Mouse (Mus musculus) midbrain, embryonic 14.5 days (tissue): ENCODE data around the gene Gabpb1. TPM values are rescaled to one million over a fixed set of nuclear protein-coding genes. Genes with fewer than 3 reads are reported as not detected.
"Not testable (repeated sequence)": the region's sequence is repeated elsewhere in the genome, so short reads cannot be mapped to it uniquely, and the experiment has no call there.

Experiments used
- ATAC-seq: fragments of 200-750 bp; cut with Nextera tagmentation; 2 replicates; pipeline ENCODE4 v1.8.0; 2017; ENCODE audit warnings: moderate number of reproducible peaks, moderate library complexity; ENCODE audit not compliant: low FRiP score, low TSS enrichment
- DNase-seq: peaks from one replicate; pipeline ENCODE4 v3.0.0-alpha.2; 2015
- H3K27ac ChIP-seq: fragments of 300-500 bp; sonication (generic); replicated peaks from 2 replicates; pipeline ENCODE4 v1.5.1; 2014; ENCODE audit warnings: mild to moderate bottlenecking, low read depth, low read length, moderate library complexity
- H3K27me3 ChIP-seq: fragments of 300-500 bp; sonication (generic); 2 replicates; pipeline ENCODE4 v1.6.1; 2014; ENCODE audit warnings: low read length, control low read depth, mixed read lengths; ENCODE audit not compliant: control insufficient read depth, insufficient read depth
- H3K36me3 ChIP-seq: fragments of 300-500 bp; sonication (generic); 2 replicates; pipeline ENCODE4 v1.6.1; 2014; ENCODE audit warnings: low read length, control low read depth; ENCODE audit not compliant: control insufficient read depth, insufficient read depth
- H3K4me1 ChIP-seq: fragments of 300-500 bp; sonication (generic); 2 replicates; pipeline ENCODE4 v1.6.1; 2014; ENCODE audit warnings: mild to moderate bottlenecking, antibody characterized with exemption, low read length, control low read depth; ENCODE audit not compliant: control insufficient read depth, insufficient read depth
- H3K4me2 ChIP-seq: fragments of 300-500 bp; sonication (generic); 2 replicates; pipeline ENCODE4 v1.6.1; 2014; ENCODE audit warnings: mild to moderate bottlenecking, low read length, moderate library complexity
- H3K4me3 ChIP-seq: fragments of 300-500 bp; sonication (generic); replicated peaks from 2 replicates; pipeline ENCODE4 v1.5.1; 2014; ENCODE audit warnings: low read depth, low read length
- H3K9ac ChIP-seq: fragments of 300-500 bp; sonication (generic); replicated peaks from 2 replicates; pipeline ENCODE4 v1.6.1; 2014; ENCODE audit warnings: mild to moderate bottlenecking, low read length, moderate library complexity
- H3K9me3 ChIP-seq: fragments of 300-500 bp; sonication (generic); 2 replicates; pipeline ENCODE4 v1.6.1; 2016; ENCODE audit warnings: low read length, control low read depth, mixed read lengths; ENCODE audit not compliant: control insufficient read depth
- WGBS: fragments of 180-500 bp; shearing (Covaris S2); extraction: QIAGEN DNeasy Blood & Tissue Kit; methylation state at CpG from one replicate; pipeline ENCODE4 v1.1.7; 2014; 5-methylcytosine and 5-hydroxymethylcytosine counted together
- polyA plus RNA-seq: library from polyadenylated mRNA; unstranded; fragments of >200 nt; fragmentation: Nextera tagmentation; extraction: Ambion mirVana; gene quantifications from 2 replicates; pipeline ENCODE4 v1.2.1, GENCODE M21; 2014

Gabpb1 gene
- polyA plus RNA-seq, 1 experiment from 2014 or later = 62.1 TPM

DNA sequence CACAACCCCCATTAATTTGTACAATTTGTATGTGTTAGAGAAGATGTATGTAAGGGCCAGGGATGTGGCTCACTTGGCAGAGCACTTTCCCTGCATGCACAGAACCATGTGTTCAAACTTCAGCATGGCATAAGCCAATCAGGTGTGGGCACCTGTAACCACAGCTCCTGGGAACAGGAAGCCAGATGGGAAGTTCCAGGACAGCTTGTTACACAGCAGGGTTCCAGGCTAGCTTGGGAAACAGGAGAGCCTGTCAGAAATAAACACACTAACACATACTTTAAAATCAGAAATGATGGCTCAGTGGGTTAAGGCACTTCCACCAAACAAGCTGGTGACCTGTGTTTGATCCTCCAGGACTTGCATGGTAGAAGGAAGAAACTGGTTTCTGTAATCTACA is 53.0 kb downstream of the Gabpb1 start:
- Histone ChIP-seq H3K27me3 (no peaks in the 10 kb centered on the region), H3K9ac (no peak overlapping the region), H3K4me1 (no peaks in the 10 kb centered on the region), H3K27ac (no peak overlapping the region), H3K4me2 (no peak overlapping the region), H3K36me3 (no peaks in the 10 kb centered on the region), H3K4me3 (no peak overlapping the region), H3K9me3 (no peaks in the 10 kb centered on the region)
- DNase-seq (no peak), ATAC-seq (no peak)

DNA sequence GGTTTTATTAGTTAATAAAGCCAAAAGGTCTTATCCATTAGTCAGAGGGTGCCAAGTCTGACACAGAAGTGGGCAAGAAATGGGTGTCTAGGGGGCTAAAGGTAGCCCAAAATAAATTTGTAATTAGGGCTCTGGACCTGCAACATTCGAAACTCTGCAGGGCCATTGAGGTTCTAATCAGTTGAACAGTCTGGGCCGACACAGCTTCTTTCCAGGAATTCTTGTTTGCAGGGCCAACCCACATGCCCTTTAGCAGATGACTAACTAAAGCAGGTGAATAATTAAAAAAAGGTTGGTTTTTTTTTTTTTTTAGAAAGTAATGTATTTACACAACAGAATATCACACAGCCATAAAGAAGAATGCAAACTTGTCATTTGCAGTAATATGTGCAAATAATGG is 53.7 kb downstream of the Gabpb1 start:
- H3K4me1 ChIP-seq = no peaks in the 10 kb centered on the region
- H3K9ac ChIP-seq = no peak overlapping the region
- no peak for DNase-seq
- no peak overlapping the region for H3K27ac ChIP-seq
- H3K27me3 ChIP-seq = no peaks in the 10 kb centered on the region
- H3K4me3 ChIP-seq = no peak overlapping the region
- ATAC-seq = no peak
- no peaks in the 10 kb centered on the region for H3K36me3 ChIP-seq
- H3K9me3 ChIP-seq = no peaks in the 10 kb centered on the region
- H3K4me2 ChIP-seq = no peak overlapping the region
- WGBS = 86% methylated on average over 2 of the region's 2 CpGs

GRCm38 (mm10) chr2:126619249-126619704 is 56.9 kb downstream of the Gabpb1 start, which contains the start of gene Hdc:
Gene Hdc, minus strand, starts transcription at chr2:126619299.
- H3K4me2 ChIP-seq = no peak within 1 kb of the TSS
- no peak for DNase-seq
- 73% methylated on average over 14 of the region's 14 CpGs for WGBS
- no peaks in the 10 kb centered on the region for H3K36me3 ChIP-seq
- no peak within 1 kb of the TSS for H3K9ac ChIP-seq
- no peak within 1 kb of the TSS for H3K27ac ChIP-seq
- ATAC-seq = no peak
- H3K4me3 ChIP-seq = no peak within 1 kb of the TSS
- no peaks in the 10 kb centered on the region for H3K4me1 ChIP-seq
- no peaks in the 10 kb centered on the region for H3K9me3 ChIP-seq
- no peaks in the 10 kb centered on the region for H3K27me3 ChIP-seq

DNA sequence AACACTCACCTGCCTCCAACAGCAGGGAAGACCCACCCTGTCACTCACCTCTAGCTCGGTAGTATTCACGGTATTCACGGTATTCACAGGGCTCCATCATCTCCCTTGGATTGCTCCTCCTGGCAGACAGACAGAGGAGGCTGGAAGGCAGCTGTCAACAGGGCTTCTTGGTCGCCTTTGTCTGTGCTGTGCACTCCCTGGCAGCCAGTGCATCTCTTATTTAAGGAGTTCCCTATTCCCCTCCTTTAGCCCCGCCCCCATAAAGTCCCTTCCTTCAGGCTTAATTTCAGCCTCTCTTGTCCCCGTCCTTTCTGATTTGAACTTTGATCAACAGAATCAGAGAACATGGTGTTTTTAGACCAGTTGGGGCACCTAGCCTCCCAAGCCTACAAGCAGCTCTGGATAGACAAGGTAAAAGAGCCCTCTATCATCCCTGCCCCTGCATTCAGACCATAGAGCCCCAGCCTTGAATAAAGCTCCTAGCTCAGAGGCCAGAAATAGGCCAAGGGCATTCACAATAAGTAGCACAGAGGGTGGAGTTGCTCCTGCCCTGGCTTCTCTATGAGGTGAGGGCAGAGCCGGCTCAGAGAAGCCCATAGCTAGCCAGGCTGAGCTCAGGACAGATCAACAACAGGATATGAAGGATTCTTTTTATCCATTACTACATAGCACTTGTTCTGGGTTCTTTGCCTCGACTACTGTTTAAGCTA is 57.5 kb downstream of the Gabpb1 start:
- WGBS = 15% methylated on average over 8 of the region's 8 CpGs
- Histone ChIP-seq H3K4me2 (no peak overlapping the region), H3K9ac (no peak overlapping the region), H3K36me3 (no peaks in the 10 kb centered on the region), H3K4me1 (no peaks in the 10 kb centered on the region), H3K9me3 (no peaks in the 10 kb centered on the region), H3K27me3 (no peaks in the 10 kb centered on the region), H3K27ac (no peak overlapping the region), H3K4me3 (no peak overlapping the region)
- no peak for ATAC-seq
- DNase-seq = peak; percentile 13

GRCm38 (mm10) chr2:126615355-126615754 is 60.8 kb downstream of the Gabpb1 start:
- Histone ChIP-seq H3K27me3 (no peaks in the 10 kb centered on the region), H3K4me1 (no peaks in the 10 kb centered on the region), H3K9ac (no peak overlapping the region), H3K36me3 (no peaks in the 10 kb centered on the region), H3K27ac (no peak overlapping the region), H3K9me3 (no peaks in the 10 kb centered on the region), H3K4me3 (no peak overlapping the region), H3K4me2 (no peak overlapping the region)
- no peak for DNase-seq
- ATAC-seq = no peak
- 82% methylated on average over 3 of the region's 3 CpGs for WGBS

DNA sequence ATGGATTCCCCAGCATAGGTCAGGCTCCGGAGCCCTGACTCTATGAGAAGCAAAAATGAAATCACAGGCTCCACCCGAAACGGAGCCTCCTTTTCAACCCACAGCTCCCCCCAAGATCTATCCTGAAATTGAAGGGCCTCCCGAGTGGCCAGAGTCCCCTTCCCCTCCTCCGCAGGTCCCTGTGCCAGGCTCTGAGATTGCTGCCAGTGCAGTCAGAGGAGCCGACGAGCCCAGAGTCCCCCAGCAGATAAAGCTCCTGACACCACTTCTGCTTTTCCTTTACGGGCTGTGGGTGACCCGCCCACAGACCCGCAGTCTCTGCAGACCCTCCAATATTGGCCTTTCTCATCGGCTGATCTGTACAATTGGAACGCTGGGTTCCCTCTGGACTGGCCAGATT is 66.5 kb downstream of the Gabpb1 start:
- ATAC-seq, H3K27me3 ChIP-seq, H3K4me2 ChIP-seq, H3K27ac ChIP-seq, H3K4me1 ChIP-seq, DNase-seq, H3K9me3 ChIP-seq, H3K4me3 ChIP-seq, H3K9ac ChIP-seq, H3K36me3 ChIP-seq: not testable (repeated sequence)
- 79% methylated on average over 12 of the region's 12 CpGs for WGBS

GRCm38 (mm10) chr2:126607553-126608203 is 68.5 kb downstream of the Gabpb1 start:
- no peak for ATAC-seq
- 74% methylated on average over 10 of the region's 10 CpGs for WGBS

DNA sequence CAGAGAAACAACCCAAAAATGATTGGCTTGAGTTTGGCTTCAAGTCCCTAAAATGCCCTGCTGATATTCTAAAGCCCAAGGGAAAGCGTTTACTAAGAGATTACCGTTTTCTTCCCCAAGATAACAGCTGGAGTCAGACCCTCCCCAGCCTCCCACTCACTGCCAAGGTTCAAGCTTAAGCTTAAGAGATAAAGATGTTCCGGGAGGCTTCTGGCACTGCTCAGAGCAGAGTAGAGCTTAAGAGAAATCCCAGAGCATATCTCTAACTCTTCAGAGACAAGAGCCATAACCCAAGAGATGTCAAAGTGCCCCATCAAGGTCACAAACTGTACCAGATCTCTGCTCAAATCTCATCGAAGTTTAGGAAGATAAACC is 69.5 kb downstream of the Gabpb1 start:
- ATAC-seq (no peak), DNase-seq (no peak)
- Histone ChIP-seq H3K27me3 (no peaks in the 10 kb centered on the region), H3K4me3 (no peak overlapping the region), H3K27ac (no peak overlapping the region), H3K4me2 (no peak overlapping the region), H3K4me1 (no peaks in the 10 kb centered on the region), H3K36me3 (no peaks in the 10 kb centered on the region), H3K9me3 (no peaks in the 10 kb centered on the region), H3K9ac (no peak overlapping the region)
- WGBS = 72% methylated on average over 4 of the region's 4 CpGs

More at GRCm38 (mm10) chr2:126607553-126608203, 68.5 kb downstream of the Gabpb1 start:
- Histone ChIP-seq H3K4me3 (no peak overlapping the region), H3K9me3 (no peaks in the 10 kb centered on the region), H3K4me2 (no peak overlapping the region), H3K36me3 (no peaks in the 10 kb centered on the region), H3K9ac (no peak overlapping the region), H3K4me1 (no peaks in the 10 kb centered on the region), H3K27ac (no peak overlapping the region), H3K27me3 (no peaks in the 10 kb centered on the region)
- DNase-seq = no peak
